Mouse (Mus musculus) megakaryocyte, adult 5-6 weeks (primary cell): ENCODE results near the gene Rnf130. TPM values are rescaled to one million over a fixed set of nuclear protein-coding genes. Genes with fewer than 3 reads are reported as not detected.

Source experiments
- ATAC-seq: 2 replicates; pipeline ENCODE4 v1.8.0; 2016; ENCODE audit warnings: mild to moderate bottlenecking, inconsistent platforms; ENCODE audit not compliant: poor library complexity, severe bottlenecking
- total RNA-seq, 2 experiments: library from RNA; stranded (forward) in 1 of 2; stranded (reverse) in 1 of 2; fragments of 153-499, 151-499 nt in 1 of 2; fragments of 221-1000, 200-1000 nt in 1 of 2; gene quantifications; 2 replicates each; pipeline versions ENCODE4 v1.2.3 to v1.2.4; 2015 to 2017

The Rnf130 gene
- total RNA-seq (2015) (424 and 462 TPM in 2 replicates), total RNA-seq (2017) (408 and 436 TPM in 2 replicates)

DNA sequence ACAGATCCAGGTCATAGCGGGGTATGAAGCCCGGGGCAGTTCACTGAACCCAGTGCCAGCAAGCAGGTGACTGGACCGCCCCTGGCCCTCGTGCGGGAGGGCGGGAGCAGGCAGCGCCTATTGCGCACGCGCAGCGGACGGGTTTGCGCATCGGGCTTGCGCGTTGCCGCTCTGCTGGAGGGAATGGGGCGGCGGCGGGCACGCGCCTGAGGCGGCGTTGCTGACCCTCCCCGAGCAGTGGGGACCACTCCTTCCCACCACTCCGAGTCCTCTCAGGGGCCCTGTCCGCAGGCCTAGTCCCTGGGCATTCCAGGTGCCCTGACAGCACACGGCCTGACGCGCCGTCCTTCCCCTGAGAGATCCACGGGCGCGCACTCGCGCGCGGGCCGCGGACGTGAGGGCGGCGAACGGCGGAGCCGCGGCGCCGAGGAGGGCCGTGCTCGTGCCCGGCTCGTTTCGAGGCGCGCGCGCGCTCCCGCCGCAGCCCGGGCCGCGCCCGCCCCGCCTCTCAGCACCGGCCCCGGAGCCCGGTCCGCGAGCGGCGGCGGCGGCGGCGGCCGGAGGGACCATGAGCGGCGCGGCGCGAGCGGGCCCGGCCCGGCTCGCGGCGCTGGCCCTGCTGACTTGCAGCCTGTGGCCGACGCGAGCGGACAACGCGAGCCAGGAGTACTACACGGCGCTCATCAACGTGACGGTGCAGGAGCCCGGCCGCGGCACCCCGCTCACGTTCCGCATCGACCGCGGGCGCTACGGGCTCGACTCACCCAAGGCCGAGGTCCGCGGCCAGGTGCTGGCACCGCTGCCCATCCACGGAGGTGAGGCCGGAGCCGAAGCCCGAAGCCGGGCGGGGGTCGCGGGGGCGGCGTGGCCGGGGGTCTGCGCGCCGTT is at the start of gene Rnf130:
Rnf130 (plus strand) TSS at position 514 of the 888 bp plus-strand sequence.
- peak; percentile 69 for ATAC-seq

DNA sequence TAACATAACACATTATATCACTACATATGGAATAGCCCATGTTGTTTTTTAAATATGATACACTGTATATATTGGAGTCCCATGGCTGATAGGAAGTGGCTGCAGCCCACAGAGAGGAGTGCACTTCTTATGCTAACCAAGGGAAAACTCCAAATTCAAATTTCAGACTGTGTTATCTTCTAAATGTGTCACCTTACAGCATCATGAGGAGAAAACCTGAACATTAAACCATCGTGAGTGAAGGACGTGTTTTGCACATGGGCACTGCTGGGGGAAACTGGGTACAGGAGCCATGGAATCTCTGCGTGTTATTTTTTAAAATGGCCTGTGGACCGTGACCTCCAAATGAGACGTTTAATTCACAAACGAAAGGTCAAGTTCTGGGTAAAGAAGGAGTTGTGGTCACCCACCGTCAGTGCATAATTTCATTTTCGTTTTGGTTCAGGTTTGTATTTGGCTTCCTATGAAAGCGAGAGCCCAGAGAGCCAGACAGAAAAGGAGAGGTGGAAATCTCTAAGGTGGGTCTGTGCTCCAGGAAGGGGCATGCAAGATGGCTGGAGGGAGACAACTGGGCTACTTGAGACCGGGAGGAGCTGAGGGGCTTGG is 47.1 kb upstream of the Rnf130 start:
- ATAC-seq = no peak

DNA sequence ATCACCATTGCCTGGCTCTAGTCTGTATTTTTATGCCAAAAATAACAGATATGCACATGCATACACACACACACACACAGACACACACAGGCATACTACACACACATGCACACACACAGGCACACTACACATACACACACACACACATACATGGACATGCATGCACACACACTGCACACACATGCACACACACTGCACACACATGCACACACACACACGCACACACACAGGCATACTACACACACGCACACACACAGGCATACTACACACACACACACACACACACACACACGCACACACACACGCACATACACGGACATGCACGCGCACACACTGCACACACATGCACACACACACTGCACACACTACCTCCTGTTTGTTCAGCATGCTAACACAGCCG is 46.2 kb upstream of the Rnf130 start:
- no peak for ATAC-seq

DNA sequence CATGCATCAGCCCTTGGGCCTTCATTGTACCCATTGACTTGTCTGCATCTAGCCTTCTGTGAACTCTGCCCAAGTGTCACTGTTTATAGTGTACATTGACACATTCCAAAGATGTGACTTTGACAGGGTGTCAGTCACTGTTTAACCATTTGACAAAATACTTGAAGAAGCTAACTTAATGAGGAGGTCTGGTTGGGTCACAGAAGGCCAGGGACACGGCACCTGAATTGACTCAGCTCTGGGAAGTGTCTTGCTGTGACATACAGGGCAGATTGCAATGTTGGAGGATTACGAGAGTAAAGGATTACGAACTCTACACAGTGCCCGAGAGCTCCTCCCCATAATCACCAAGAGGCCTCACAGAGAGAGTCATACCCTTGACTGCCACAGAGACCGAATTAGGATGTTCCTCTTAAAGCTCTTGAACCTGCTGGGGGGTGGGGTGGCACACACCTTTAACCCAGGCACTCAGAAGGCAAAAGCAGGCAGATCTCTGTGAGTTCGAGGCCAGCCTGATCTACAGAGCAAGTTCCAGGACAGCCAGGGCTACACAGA is 44.4 kb upstream of the Rnf130 start:
- peak; percentile 43 for ATAC-seq

DNA sequence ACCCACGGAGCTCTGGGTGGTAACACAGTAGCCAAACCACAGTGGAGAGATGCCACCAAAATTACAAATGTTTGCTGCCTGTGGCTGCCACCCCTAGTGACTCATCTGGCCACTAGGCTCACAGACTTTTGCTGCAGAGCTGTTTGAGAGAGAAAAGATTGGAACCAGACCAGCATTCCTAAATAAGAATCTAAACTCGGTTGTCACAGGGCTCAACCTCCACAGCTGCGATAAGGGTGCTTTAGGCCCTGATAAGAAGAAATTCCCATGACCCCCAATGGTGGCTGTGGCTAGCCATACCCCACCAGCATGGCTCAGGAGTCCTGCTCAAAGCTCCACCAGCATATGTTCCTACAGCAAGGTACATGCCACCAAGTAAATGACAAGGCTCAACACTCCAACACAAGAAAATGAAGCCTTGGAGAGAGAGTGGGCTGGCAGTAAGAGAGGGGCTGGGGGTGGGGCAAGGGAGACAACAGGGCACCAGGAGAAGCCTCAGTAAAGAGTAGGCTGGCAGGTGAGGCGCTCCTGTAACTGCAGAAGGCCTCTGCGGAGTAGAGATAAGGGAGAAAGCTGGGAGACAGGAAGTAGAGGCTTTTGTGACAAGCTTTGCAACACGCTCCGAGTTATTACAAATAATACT is 43.7 kb upstream of the Rnf130 start:
- no peak for ATAC-seq

DNA sequence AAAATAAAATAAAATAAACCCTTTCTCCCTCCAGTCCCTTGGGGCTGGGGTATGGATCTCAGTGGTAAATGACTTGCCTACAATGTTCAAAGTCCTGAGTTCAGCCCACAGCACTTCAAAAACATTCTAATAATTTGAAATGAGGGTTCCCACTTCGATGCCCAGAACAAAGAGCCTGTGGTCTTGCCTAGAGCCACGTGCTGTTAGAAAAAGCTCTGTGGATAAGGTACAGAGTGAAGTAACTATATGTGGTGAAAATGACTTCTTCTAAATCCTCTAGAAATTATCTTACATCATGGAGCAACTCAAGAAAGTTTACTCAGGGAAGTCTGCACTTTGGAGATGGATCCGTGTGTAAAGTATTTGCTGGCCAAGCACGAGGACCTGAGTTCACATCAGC is 43.1 kb upstream of the Rnf130 start:
- no peak for ATAC-seq

DNA sequence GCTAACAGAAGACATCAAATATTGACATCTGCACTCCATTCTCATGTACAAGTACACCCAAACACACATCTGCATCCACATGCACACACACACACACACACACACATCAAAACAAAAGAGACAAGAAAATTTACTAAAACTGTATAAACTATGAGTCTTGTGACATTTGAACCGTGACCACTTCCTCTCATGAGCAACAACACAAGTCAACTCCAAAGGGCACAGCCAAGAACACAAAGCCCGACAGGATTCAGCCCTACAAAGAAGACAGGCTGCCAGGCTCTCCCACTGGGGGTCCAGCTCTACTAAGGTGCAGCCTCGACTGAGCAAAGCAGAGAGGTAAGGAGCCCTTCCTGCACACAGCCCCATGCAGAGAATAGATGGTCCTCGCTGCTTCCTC is 42.3 kb upstream of the Rnf130 start:
- ATAC-seq = no peak

DNA sequence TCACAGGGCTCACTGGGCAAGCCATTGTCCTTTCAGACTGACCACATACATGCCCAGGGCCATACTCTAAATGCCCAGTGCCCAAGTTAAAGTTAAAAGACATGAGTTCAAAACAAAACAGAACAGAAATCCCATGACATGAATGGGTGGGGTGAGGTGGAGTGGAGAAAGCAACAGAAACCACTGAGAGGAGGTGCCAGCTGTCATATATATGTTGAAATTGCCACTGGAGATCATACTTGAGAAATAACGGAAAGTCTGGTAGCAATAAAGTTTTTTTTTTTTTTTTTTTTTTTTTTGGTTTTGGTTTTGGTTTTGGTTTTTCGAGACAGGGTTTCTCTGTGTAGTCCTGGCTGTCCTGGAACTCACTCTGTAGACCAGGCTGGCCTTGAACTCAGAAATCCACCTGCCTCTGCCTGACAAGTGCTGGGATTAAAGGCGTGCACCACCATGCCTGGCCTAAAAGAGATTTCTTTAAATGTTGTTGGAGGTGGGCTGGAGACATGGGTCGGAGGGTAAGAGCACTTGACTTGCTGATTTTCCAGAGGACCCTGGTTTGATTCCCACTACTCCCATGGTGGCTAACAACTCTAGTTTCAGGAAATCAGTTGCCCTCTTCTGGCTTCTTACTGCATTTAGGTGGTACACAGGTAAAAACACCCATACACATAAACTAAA is 41.1 kb upstream of the Rnf130 start:
- peak; percentile 58 for ATAC-seq

DNA sequence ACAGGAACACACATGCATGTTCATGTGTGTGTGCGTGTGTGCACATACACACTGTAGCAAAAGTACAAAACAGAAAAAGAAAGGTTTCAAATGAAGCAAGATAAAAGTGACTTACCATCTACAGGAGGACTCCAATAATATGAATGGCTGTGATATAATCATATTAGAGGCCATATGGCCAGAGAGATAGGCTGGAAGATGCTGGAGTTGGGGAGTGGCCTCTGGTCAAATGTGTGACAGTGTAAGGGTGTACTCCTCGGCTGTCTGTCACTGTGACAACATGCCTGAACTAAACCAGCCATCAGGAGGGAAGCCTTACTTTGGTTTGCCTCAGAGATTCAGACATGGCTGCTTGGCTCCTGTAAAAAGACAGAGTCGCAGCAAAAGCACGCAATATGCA is 40.1 kb upstream of the Rnf130 start:
- no peak for ATAC-seq

DNA sequence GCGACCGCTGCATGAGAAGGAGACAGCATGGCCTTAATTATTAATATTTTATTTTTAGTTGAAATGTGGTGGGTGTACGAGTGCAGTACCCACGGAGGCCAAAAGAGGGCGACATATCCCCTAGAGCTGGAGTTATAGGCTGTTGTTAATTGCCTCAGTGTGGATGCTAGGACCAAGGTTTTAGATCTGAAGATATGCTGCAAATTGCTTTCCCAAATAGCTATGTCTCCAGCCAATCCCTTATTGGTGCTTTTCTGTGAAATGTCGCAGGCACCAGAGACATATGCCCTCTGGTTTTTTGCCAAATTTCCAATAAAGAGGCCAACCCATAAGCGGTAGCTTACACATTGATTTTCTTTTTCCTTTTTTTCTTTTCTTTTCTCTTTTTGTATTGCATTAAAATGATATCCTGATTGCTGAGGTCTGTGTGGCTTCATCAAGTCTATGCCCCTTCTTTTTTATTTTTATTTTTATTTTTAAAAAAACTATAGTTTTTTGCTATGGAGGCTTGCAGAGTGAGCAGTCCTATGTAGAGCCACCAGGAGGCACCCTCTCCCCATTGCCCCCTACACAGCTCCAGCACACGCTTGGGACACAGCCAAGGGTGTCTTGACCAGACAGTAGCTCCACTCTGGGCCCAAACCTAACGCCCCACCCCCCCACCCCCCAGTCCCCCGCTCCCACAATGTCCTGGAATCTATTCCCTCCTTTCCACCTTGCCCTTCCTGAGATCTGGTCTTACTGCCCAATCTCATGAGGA is 38.7 kb upstream of the Rnf130 start:
- ATAC-seq = peak; percentile 72

DNA sequence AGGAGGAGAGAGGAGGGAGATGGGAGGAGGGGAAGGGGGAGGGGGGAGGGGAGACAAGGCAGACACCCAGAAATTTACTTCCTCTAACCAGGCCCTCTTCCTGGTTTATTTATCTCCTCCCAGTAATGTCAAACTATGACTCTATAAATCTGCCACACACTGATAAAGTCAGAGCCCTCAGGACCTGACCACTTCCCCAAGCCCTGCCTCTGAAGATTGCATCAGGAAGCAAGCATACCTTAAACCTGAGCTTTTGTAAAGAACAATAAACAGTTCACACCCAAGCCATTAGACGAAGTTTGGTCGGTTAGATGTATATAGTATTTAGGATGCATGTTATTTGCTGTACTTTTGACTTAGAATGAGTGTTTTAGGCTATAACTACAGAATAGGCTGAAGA is 30.6 kb upstream of the Rnf130 start:
- peak; percentile 77 for ATAC-seq

DNA sequence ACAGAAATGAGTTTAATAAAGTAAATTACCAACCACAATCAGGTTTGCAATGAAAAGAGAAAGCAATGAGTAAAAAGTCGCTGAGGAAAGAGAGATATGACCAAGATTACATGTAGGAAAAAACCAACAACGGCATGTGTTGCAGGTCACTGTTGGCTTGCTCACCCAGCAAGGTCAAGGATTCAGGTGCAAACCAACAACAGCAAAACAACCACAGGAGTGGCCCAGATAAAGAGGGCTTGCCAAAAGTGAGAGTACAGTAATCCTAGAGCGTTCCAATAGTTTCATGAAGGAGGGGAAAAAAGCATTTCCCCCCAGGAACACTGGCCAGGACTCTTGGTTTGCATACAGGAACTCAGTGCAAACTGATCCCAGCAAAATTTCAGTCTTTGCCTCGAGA is 28.7 kb upstream of the Rnf130 start:
- ATAC-seq = no peak

DNA sequence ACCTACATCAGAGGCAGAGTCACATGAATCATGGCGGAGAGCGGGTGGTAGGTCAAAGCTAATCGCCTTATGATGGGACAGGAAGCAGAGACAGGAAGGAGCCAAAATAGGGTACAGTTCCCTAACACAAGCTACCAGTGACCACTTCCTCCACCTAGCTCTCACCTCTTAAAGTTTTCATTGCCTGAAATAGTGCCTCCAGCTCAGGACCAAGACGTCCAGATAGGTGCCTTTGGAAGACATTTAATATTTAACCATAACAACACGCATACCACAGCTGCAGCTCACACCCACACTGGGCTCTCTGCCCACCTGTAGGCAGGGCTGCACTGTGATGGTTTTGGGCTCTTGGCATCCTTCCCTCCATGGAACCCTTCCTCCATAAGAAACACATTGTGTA is 27.8 kb upstream of the Rnf130 start:
- ATAC-seq = peak; percentile 92

DNA sequence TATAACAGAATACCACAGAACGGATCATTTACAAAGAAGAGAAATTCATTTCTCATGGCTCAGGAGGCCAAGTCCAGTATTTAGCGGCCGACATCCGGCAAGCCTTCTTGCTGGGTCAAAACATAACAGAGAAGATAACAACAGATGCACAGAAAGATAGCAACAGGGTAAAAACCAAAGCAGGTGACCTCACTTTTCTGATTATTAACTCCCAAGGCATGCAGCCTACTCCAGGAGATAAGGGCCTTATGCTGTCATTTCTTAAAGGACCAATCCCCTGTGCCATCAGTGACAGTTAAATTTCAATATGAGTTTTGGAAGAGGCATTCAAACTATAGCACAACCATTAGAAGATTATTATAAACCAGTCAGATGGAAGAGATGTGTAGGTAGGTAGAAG is 22.3 kb upstream of the Rnf130 start:
- ATAC-seq = no peak

DNA sequence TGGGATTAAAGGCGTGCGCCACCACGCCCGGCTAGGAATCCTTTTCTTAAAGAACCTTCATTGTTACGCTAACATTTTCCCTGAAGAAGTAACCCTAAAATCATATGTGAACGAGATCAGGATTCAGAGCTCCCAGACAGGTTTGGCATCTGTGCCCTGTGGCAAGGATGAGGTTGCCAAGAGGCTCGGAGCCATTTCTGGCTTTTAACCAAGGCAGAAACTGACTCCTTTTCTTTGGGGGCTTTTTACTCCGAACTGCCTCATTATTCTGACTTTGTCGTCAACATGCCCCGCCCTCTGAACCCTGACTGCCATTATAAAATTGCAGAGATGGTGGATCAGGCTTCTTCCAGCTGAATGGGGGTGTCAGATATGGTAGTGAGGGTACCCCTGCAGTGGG is 17.4 kb upstream of the Rnf130 start:
- no peak for ATAC-seq

DNA sequence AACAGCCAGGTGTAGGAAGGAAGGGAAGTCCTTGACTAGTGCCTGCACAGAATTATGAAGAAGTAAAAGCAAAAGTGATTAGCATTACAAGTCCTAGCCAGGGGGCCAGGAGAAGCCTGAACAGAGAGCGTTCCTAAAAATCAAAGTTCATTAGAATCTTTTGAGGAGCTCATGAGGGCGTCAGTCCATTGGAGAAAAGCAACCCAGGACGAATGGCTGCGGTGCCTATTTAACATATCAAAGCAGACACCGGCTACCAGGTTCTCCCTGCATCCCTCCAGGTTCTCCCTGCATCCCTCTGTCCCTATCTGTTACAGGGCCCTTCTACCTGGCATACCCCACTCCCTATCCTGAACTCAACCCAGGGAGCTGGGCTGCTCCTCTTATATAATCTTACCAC is 16.9 kb upstream of the Rnf130 start:
- ATAC-seq = no peak

DNA sequence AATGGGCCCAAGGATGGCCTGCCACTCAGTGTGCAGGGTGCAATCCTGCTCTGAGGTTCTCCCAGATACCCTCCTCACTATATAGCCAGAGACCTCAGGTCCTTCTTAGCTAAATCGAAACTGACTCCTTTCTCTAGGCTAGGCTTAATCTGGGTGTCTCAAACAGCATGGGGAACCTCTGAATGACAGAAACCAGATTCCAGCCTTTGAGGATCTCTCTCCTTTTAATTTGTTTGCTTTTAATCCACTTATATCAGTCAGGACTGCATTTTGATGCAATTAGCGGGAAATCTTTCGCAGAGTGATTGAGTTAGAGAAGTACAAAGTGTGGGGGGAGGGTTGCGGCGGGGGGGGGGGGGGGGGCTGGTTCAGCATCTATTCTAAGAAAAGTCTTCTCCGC is 12.1 kb upstream of the Rnf130 start:
- no peak for ATAC-seq

DNA sequence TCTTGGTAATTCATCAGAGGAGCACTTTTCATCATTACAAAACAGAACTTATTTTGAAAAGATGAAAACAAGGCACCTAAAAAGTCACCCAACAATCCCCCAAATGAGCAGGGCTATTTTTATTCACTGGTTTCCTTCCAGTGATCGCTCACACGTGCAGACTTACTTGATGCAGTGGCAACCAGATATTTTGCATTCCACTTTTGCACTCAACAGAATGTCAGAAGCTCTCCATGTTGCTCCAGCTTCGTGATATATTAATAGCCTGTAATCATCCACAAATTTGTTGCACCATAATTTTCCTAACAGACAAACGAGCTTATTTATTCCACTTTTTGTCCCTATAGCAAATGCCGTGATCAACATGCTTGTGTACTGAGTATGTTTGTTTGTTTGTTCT is 8.6 kb upstream of the Rnf130 start:
- ATAC-seq = no peak

DNA sequence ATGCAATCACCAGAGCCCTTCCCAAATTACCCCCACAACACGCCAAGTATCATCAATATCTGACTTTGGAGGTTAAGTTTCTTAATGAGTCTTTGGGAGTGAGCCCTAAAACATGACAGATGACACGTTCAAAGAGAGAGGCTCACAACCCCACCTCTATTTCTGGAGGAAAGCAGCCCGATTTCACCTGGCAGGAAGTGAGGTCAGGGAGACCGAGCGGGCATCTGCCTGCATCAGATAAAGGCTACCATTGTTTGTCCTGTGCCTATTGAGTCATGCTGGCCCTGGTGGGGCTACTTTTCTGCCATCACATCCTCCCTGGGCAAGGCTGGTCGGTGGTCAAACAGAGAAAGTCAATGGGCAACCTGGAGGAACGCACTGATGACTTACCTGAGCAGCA is 7.6 kb upstream of the Rnf130 start:
- peak; percentile 45; the same call in 1 of the 2 replicates for ATAC-seq

DNA sequence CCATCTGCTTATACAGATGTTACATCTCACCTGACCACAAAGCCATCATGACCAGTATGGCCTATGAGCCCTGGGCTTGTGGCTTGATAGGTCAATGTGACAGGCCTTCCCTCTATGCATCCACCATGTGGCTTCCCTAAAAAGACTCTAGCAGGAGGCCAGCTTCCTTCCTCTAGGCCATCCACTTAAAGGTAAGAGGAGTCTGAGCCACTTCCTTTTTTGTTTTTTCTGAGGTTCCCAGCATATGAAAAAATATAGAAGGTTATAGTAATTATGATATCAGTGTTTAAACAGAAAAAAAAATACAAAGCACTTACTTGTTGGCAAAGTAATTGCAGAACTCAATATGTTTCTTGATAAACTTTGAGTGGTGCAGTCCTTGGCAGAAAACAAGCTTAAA is 6.3 kb upstream of the Rnf130 start:
- peak; percentile 92 for ATAC-seq
